Mouse (Mus musculus): Measurements from ENCODE around the gene Gm38431. TPM values are rescaled to one million over a fixed set of nuclear protein-coding genes. Genes with fewer than 3 reads are reported as not detected.

Gm38431 gene
- 43.7 and 103 TPM in 2 replicates for polyA plus RNA-seq (2012; ENCODE audit: low replicate concordance)

DNA sequence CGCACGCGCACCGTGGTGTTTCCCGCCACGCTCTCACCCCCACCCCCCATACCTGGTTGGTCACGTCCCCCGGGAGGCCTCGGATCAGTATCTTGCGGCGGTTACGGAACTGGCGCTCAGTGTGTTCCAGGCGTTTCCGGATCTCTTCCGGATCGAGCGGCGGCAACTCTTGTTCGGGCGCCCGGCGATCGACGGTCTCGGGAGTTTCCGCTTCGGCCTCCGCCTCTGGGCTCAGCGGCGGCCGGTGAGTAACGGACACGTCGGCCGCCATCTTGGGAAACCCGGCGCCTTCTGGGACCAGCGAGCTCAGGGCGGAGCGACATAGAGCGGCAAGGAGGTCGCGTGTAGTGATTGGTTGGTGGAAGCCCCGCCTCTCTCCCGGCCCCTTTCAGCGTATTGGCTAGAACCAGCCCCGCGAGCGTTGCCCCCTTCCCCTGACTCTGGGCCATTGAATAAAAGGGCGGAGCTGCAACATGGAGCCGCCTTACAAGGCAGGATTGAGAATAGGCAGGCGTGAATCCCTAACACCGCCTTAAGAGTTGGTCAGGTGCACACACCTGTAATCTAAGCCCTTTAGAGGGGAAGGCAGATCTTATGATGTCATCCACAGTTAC lies at the start of gene Gm38431, which contains the start of gene Raver1:
Gene Gm38431, minus strand, starts transcription at position 291 of the 614 bp plus-strand sequence.
Gene Raver1, minus strand, starts transcription at position 302 of the 614 bp plus-strand sequence.

GRCm38 (mm10) chr9:21131059-21131956 lies 39.5 kb upstream of the Gm38431 start, which contains the start of gene Tyk2:
TSS of gene Tyk2 (minus strand) at chr9:21131243.

DNA sequence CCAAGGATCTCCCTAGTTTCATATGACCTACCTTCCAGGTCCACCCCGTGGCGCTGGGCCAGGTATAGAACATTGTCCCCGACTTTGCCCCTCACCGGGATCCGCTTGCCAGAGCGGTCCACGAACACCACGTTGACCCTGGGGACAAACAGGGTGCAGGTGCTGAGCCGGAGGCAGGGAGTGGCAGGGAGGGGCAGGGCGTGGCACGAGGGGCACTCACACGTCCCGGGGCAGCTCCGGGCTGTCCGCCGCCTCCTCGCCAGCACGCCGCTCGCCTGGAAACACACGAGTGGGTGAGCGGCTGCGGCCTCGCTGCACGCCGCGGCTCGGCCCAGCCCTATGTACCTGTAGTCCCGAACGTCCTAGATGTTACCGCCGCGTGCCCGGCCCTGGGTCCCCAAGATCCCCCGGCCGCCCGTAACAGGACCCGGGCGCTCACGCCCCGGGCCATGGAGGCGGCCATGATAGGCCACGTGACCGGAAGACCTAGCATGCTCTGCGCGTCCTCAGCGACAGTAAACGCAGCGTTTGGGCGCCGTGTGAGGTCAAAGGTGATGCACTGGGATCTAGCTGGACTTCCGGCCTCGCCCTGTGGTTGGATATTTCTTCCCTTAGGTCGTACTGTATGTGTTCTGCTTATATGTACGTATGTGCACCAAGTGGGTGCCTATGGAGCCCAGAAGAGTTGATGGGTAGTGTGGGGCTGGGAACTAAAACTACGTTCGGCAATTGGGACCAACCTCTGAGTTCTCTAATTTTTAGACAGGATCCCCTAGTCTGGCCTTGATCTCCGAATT lies 18.6 kb downstream of the Gm38431 start, which contains the start of the genes Gm49373 and Fdx1l:
Gene Gm49373, minus strand, starts transcription at position 53 of the 797 bp plus-strand sequence.
Gene Fdx1l, minus strand, starts transcription at position 571 of the 797 bp plus-strand sequence.

GRCm38 (mm10) chr9:21067006-21067684 lies 24.7 kb downstream of the Gm38431 start, which contains the start of gene Zglp1:
TSS of gene Zglp1 (minus strand) at chr9:21067093.

DNA sequence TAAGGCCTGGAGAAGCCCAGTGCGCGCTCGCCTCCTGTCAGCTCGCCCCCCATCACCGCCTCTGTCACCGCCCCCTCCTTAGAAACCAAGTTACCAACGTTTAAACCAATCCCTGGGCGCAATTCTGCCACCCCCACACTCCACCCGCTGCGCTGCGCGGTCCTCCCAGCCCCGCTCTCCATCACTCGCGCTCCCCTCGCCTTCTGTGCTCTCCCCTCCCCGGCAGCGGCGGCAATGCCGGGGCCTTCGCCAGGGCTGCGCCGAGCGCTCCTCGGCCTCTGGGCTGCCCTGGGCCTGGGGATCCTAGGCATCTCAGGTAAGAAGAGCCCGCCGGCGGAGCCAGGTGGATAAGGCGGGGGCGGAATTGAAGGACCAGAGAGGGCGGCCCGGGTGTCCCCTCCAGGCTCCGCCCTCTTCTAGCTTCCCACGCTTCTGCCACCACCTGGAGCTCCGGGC lies 59.9 kb downstream of the Gm38431 start, which contains the start of gene Icam5:
Gene Icam5, plus strand, starts transcription at position 178 of the 456 bp plus-strand sequence.

GRCm38 (mm10) chr9:21029291-21030054 lies 62.3 kb downstream of the Gm38431 start, which contains the start of gene Icam4:
TSS of gene Icam4 (plus strand) at chr9:21029373.

Other genes with a start within 250 kb of the Gm38431 start
- gene A230050P20Rik, start 223.4 kb downstream of the Gm38431 start, polyA plus RNA-seq (2012; ENCODE audit: low replicate concordance): 86.0 and 279 TPM in 2 replicates
- gene Angptl6, start 212.3 kb downstream of the Gm38431 start, polyA plus RNA-seq (2012; ENCODE audit: low replicate concordance): 2.3 and 3.8 TPM in 2 replicates
- gene Ppan, start 203.8 kb downstream of the Gm38431 start, polyA plus RNA-seq (2012; ENCODE audit: low replicate concordance): 93.7 and 103 TPM in 2 replicates
- gene Eif3g, start 193.4 kb downstream of the Gm38431 start, polyA plus RNA-seq (2012; ENCODE audit: low replicate concordance): 192 and 471 TPM in 2 replicates
- gene Dnmt1, start 132.1 kb downstream of the Gm38431 start, polyA plus RNA-seq (2012; ENCODE audit: low replicate concordance): 59.7 and 61.0 TPM in 2 replicates
- 1.7 and 4.4 TPM in 2 replicates for gene S1pr2, start 115.2 kb downstream of the Gm38431 start, polyA plus RNA-seq (2012; ENCODE audit: low replicate concordance)
- gene Mrpl4, start 89.3 kb downstream of the Gm38431 start, polyA plus RNA-seq (2012; ENCODE audit: low replicate concordance): 45.9 and 87.9 TPM in 2 replicates
- gene Icam1, start 76.0 kb downstream of the Gm38431 start, polyA plus RNA-seq (2012; ENCODE audit: low replicate concordance): 37.9 and 60.7 TPM in 2 replicates
- gene Icam4, start 62.6 kb downstream of the Gm38431 start, polyA plus RNA-seq (2012; ENCODE audit: low replicate concordance): 2.4 and 30.5 TPM in 2 replicates
- gene Icam5, start 59.9 kb downstream of the Gm38431 start, polyA plus RNA-seq (2012; ENCODE audit: low replicate concordance): 1.2 and 1.5 TPM in 2 replicates
- 4.7 and 6.8 TPM in 2 replicates for gene Zglp1, start 24.9 kb downstream of the Gm38431 start, polyA plus RNA-seq (2012; ENCODE audit: low replicate concordance)
- gene Gm49373, start 18.9 kb downstream of the Gm38431 start, polyA plus RNA-seq (2012; ENCODE audit: low replicate concordance): 0.26 and 0.64 TPM in 2 replicates
- gene Fdx1l, start 18.4 kb downstream of the Gm38431 start, polyA plus RNA-seq (2012; ENCODE audit: low replicate concordance): 24.8 and 46.2 TPM in 2 replicates
- 182 and 466 TPM in 2 replicates for gene Raver1, start within 50 bp of the Gm38431 start, polyA plus RNA-seq (2012; ENCODE audit: low replicate concordance)
- gene Tyk2, start 39.2 kb upstream of the Gm38431 start, polyA plus RNA-seq (2012; ENCODE audit: low replicate concordance): 47.9 and 58.5 TPM in 2 replicates
- 137 and 226 TPM in 2 replicates for gene Cdc37, start 58.0 kb upstream of the Gm38431 start, polyA plus RNA-seq (2012; ENCODE audit: low replicate concordance)
- gene Pde4a, start 73.7 kb upstream of the Gm38431 start, polyA plus RNA-seq (2012; ENCODE audit: low replicate concordance): 9.8 and 19.5 TPM in 2 replicates
- gene Keap1, start 147.4 kb upstream of the Gm38431 start, polyA plus RNA-seq (2012; ENCODE audit: low replicate concordance): 49.8 and 76.0 TPM in 2 replicates
- gene S1pr5, start 156.4 kb upstream of the Gm38431 start, polyA plus RNA-seq (2012; ENCODE audit: low replicate concordance): 11.6 and 51.4 TPM in 2 replicates
- 33.9 and 64.0 TPM in 2 replicates for gene Atg4d, start 173.3 kb upstream of the Gm38431 start, polyA plus RNA-seq (2012; ENCODE audit: low replicate concordance)
- gene Kri1, start 196.0 kb upstream of the Gm38431 start, polyA plus RNA-seq (2012; ENCODE audit: low replicate concordance): 46.0 and 65.5 TPM in 2 replicates
- 41.8 and 71.5 TPM in 2 replicates for gene Cdkn2d, start 199.4 kb upstream of the Gm38431 start, polyA plus RNA-seq (2012; ENCODE audit: low replicate concordance)
- 0.49 and 2.3 TPM in 2 replicates for gene Ap1m2, start 220.3 kb upstream of the Gm38431 start, polyA plus RNA-seq (2012; ENCODE audit: low replicate concordance)
- gene Slc44a2, start 228.7 kb upstream of the Gm38431 start, polyA plus RNA-seq (2012; ENCODE audit: low replicate concordance): 192 and 204 TPM in 2 replicates